ENCODE assay signal across 13 mouse cellular contexts in genomic region chr11:105905529-105906213, GRCm38 (mm10). TPM values are rescaled to one million over a fixed set of nuclear protein-coding genes. Genes with fewer than 3 reads are reported as not detected.
A peak's percentile ranks its signal among the peaks of the same experiment; 100 is the strongest.
DNase-seq lines count a peak whose midpoint lies in the region; ATAC-seq and TF ChIP-seq lines count a peak whose summit lies in the region.
"Had no signal": no experiment of that assay in that cellular context is flagged by ENCODE, and none has a peak within 500 bp of the region (broad histone marks: within the 10 kb centered on the region; RNA-seq: fewer than 3 reads in every experiment).

No protein-coding gene starts in this region.

- DNase-seq in limb, embryonic 14.5 days (ENCODE audit: low spot score): peak; percentile 9
- no peak for DNase-seq in limb, embryonic 10.5 days (ENCODE audit: low spot score)
- DNase-seq in fibroblast of lung, adult 2 months (ENCODE audit: low read depth): peak; percentile 39
- no peak for DNase-seq in adrenal gland, postnatal 10 days
- no peak for DNase-seq in adrenal gland, postnatal 25 days
- no peak for DNase-seq in kidney, adult 8-10 months
- DNase-seq: adrenal gland, postnatal 14 days; forebrain, postnatal 0 days; gastrocnemius, postnatal 14 days; kidney, postnatal 36 days; liver had no signal

- H3K36me3 ChIP-seq in limb, embryonic 14.5 days (ENCODE audit: control insufficient read depth, insufficient read depth, low read length): peaks cover 14% of the 10 kb centered on the region
- 0 out of 2 replicates have a peak, but pooled peaks cover 5% of the 10 kb centered on the region for H3K36me3 ChIP-seq in limb, embryonic 10.5 days
- peaks cover 6% of the 10 kb centered on the region; the same call in 1 of the 2 replicates for H3K36me3 ChIP-seq in intestine, embryonic 16.5 days (ENCODE audit: control insufficient read depth, insufficient read depth, low read length)
- H3K36me3 ChIP-seq in stomach, embryonic 15.5 days: no peaks in the 10 kb centered on the region

- no peak overlapping the region for H3K27ac ChIP-seq in limb, embryonic 14.5 days (replicated peaks; ENCODE audit: low read depth, low read length)
- H3K27ac ChIP-seq in limb, embryonic 10.5 days: no peak overlapping the region
- no peak overlapping the region for H3K27ac ChIP-seq in intestine, embryonic 16.5 days (ENCODE audit: low read length)
- peak overlapping the region; percentile 69; the same call in 1 of the 2 replicates for H3K27ac ChIP-seq in stomach, embryonic 15.5 days

- no peaks in the 10 kb centered on the region for H3K4me1 ChIP-seq in limb, embryonic 14.5 days (ENCODE audit: control insufficient read depth, insufficient read depth, low read length)
- H3K4me1 ChIP-seq in limb, embryonic 10.5 days: no peaks in the 10 kb centered on the region
- H3K4me1 ChIP-seq in intestine, embryonic 16.5 days (ENCODE audit: control insufficient read depth, insufficient read depth, low read length): no peaks in the 10 kb centered on the region
- no peaks in the 10 kb centered on the region for H3K4me1 ChIP-seq in stomach, embryonic 15.5 days

- 70% methylated on average over 4 of the region's 4 CpGs for WGBS in limb, embryonic 14.5 days
- WGBS in limb, embryonic 10.5 days: 86% methylated on average over 4 of the region's 4 CpGs
- WGBS in intestine, embryonic 16.5 days: 37% methylated on average over 4 of the region's 4 CpGs
- WGBS in stomach, embryonic 15.5 days: 24% methylated on average over 4 of the region's 4 CpGs

- H3K27me3 ChIP-seq in limb, embryonic 14.5 days (ENCODE audit: control insufficient read depth, insufficient read depth, low read length): no peaks in the 10 kb centered on the region
- H3K27me3 ChIP-seq in limb, embryonic 10.5 days (ENCODE audit: low read depth, poor library complexity, severe bottlenecking): no peaks in the 10 kb centered on the region
- no peaks in the 10 kb centered on the region for H3K27me3 ChIP-seq in intestine, embryonic 16.5 days (replicated peaks; ENCODE audit: control insufficient read depth, insufficient read depth, low read length)
- no peaks in the 10 kb centered on the region for H3K27me3 ChIP-seq in stomach, embryonic 15.5 days (replicated peaks)

- no peak overlapping the region for H3K4me2 ChIP-seq in limb, embryonic 14.5 days (replicated peaks; ENCODE audit: low read depth, low read length, severe bottlenecking)
- no peak overlapping the region for H3K4me2 ChIP-seq in intestine, embryonic 16.5 days (ENCODE audit: low read depth, low read length)
- no peak overlapping the region for H3K4me2 ChIP-seq in stomach, embryonic 15.5 days

- no peak for ATAC-seq in limb, embryonic 14.5 days (ENCODE audit: low FRiP score, low read depth)
- ATAC-seq in intestine, embryonic 16.5 days: peak; percentile 59
- peak; percentile 68; the same call in 1 of the 2 replicates for ATAC-seq in stomach, embryonic 15.5 days (ENCODE audit: insufficient read depth, low FRiP score, low read depth)
- ATAC-seq: forebrain, postnatal 0 days had no signal

- no peak overlapping the region for H3K4me3 ChIP-seq in limb, embryonic 14.5 days (replicated peaks; ENCODE audit: low read length)
- no peak overlapping the region for H3K4me3 ChIP-seq in limb, embryonic 10.5 days
- H3K4me3 ChIP-seq in intestine, embryonic 16.5 days (ENCODE audit: low read length): no peak overlapping the region
- H3K4me3 ChIP-seq in stomach, embryonic 15.5 days (replicated peaks): no peak overlapping the region

- no peak overlapping the region for H3K9ac ChIP-seq in limb, embryonic 14.5 days (ENCODE audit: low read depth, low read length, severe bottlenecking)
- no peak overlapping the region for H3K9ac ChIP-seq in intestine, embryonic 16.5 days (ENCODE audit: low read depth, low read length)
- no peak overlapping the region for H3K9ac ChIP-seq in stomach, embryonic 15.5 days
- H3K9ac ChIP-seq: forebrain, postnatal 0 days had no signal

- TF ChIP-seq POLR2A in limb, embryonic 14.5 days (IDR thresholded peaks at IDR 0.05; ENCODE audit: borderline replicate concordance, extremely low read depth, insufficient read depth, insufficient read length): no peak

- no peaks in the 10 kb centered on the region for H3K9me3 ChIP-seq in limb, embryonic 14.5 days (ENCODE audit: control insufficient read depth, low read length)
- no peaks in the 10 kb centered on the region for H3K9me3 ChIP-seq in limb, embryonic 10.5 days (replicated peaks)
- no peaks in the 10 kb centered on the region for H3K9me3 ChIP-seq in intestine, embryonic 16.5 days (ENCODE audit: control insufficient read depth, low read length)
- H3K9me3 ChIP-seq in stomach, embryonic 15.5 days: no peaks in the 10 kb centered on the region

RNA-seq across cellular contexts. Expression of gene Cyb561, which starts 47.5 kb away (rescaled TPM):
- 7.6 and 9.1 TPM in 2 replicates for polyA plus RNA-seq in limb, embryonic 14.5 days (2012; rRNA removed)
- 15.8 and 17.7 TPM in 2 replicates for polyA plus RNA-seq in limb, embryonic 14.5 days (2014; fragmentation: Nextera tagmentation; extraction: Ambion mirVana)
- polyA plus RNA-seq in limb, embryonic 10.5 days (2016; fragmentation: Nextera tagmentation; extraction: Ambion mirVana): 6.2 and 7.1 TPM in 2 replicates
- 43.9 and 46.5 TPM in 2 replicates for polyA plus RNA-seq in intestine, embryonic 16.5 days (2015; fragmentation: Nextera tagmentation; extraction: Ambion mirVana)
- 39.0 and 41.2 TPM in 2 replicates for polyA plus RNA-seq in stomach, embryonic 15.5 days (2015; fragmentation: Nextera tagmentation; extraction: Ambion mirVana)
- 100 to 1,000 TPM; 123 to 140 TPM for total RNA-seq in adrenal gland, postnatal 10 days (2021)
- 124 and 195 TPM in 2 replicates for total RNA-seq in adrenal gland, postnatal 25 days (2021)

Comparison
In these comparisons a context has a peak if more than half of its experiments do, and no peak if none do; other contexts are left out.
1. DNase-seq: peak in limb, embryonic 14.5 days (single experiment) and fibroblast of lung, adult 2 months (single experiment); none in limb, embryonic 10.5 days (single experiment), adrenal gland, postnatal 10 days (single experiment), adrenal gland, postnatal 25 days (single experiment) and kidney, adult 8-10 months (0 of 2).